Mouse (Mus musculus): ENCODE data around the gene Nos2. TPM values are rescaled to one million over a fixed set of nuclear protein-coding genes. Genes with fewer than 3 reads are reported as not detected.
"Not testable (repeated sequence)": the region's sequence is repeated elsewhere in the genome, so short reads cannot be mapped to it uniquely, and the experiment has no call there.

Nos2 gene
- polyA plus RNA-seq, 1 experiment from 2014 or later = 0.92 TPM

GRCm38 (mm10) chr11:78990096-78990495 is 69.5 kb downstream of the Nos2 start:
- no peak overlapping the region for H3K9ac ChIP-seq (ENCODE audit: low read depth, low read length)
- no peak overlapping the region for H3K4me2 ChIP-seq (ENCODE audit: low read length)
- DNase-seq (ENCODE audit: low spot score) (no peak), ATAC-seq (replicated peaks; ENCODE audit: low FRiP score, low read depth) (no peak)
- no peaks in the 10 kb centered on the region for H3K4me1 ChIP-seq (replicated peaks; ENCODE audit: insufficient read depth, low read length)
- TF ChIP-seq CTCF (IDR thresholded peaks at IDR 0.05; ENCODE audit: low read depth) = no peak
- WGBS = 89% methylated on average over 9 of the region's 9 CpGs
- no peaks in the 10 kb centered on the region for H3K27me3 ChIP-seq (ENCODE audit: insufficient read depth, low read length)
- no peaks in the 10 kb centered on the region for H3K9me3 ChIP-seq (replicated peaks; ENCODE audit: low read length)
- no peak overlapping the region for H3K27ac ChIP-seq
- H3K36me3 ChIP-seq (ENCODE audit: insufficient read depth, low read length) = no peaks in the 10 kb centered on the region
- no peak overlapping the region for H3K4me3 ChIP-seq (replicated peaks; ENCODE audit: low read depth, low read length)

- not testable (repeated sequence) for DNase-seq (ENCODE audit: low spot score); H3K4me3 ChIP-seq (replicated peaks; ENCODE audit: low read depth, low read length); H3K4me2 ChIP-seq (ENCODE audit: low read length); H3K27me3 ChIP-seq (ENCODE audit: insufficient read depth, low read length); ATAC-seq (replicated peaks; ENCODE audit: low FRiP score, low read depth); H3K9me3 ChIP-seq (replicated peaks; ENCODE audit: low read length); H3K4me1 ChIP-seq (replicated peaks; ENCODE audit: insufficient read depth, low read length); H3K27ac ChIP-seq; H3K9ac ChIP-seq (ENCODE audit: low read depth, low read length); H3K36me3 ChIP-seq (ENCODE audit: insufficient read depth, low read length)
- WGBS = 80% methylated on average over 5 of the region's 5 CpGs
Observed at GRCm38 (mm10) chr11:78990875-78991543, 70.4 kb downstream of the Nos2 start.

- TF ChIP-seq CTCF (IDR thresholded peaks at IDR 0.05; ENCODE audit: low read depth) = no peak
- no peak overlapping the region for H3K9ac ChIP-seq (ENCODE audit: low read depth, low read length)
- ATAC-seq (replicated peaks; ENCODE audit: low FRiP score, low read depth) (no peak), DNase-seq (ENCODE audit: low spot score) (peak; percentile 67)
- H3K4me1 ChIP-seq (replicated peaks; ENCODE audit: insufficient read depth, low read length) = peaks cover 17% of the 10 kb centered on the region; the same call in 1 of the 2 replicates
- no peak overlapping the region for H3K4me2 ChIP-seq (ENCODE audit: low read length)
- no peaks in the 10 kb centered on the region; the same call in 1 of the 2 replicates for H3K9me3 ChIP-seq (replicated peaks; ENCODE audit: low read length)
- no peak overlapping the region for H3K4me3 ChIP-seq (replicated peaks; ENCODE audit: low read depth, low read length)
- WGBS = 57% methylated on average over 6 of the region's 6 CpGs
- no peaks in the 10 kb centered on the region for H3K27me3 ChIP-seq (ENCODE audit: insufficient read depth, low read length)
- H3K27ac ChIP-seq = no peak overlapping the region
- no peaks in the 10 kb centered on the region for H3K36me3 ChIP-seq (ENCODE audit: insufficient read depth, low read length)
Observed at GRCm38 (mm10) chr11:78999118-78999517, 78.5 kb downstream of the Nos2 start.

- Histone ChIP-seq H3K27me3 (ENCODE audit: insufficient read depth, low read length) (no peaks in the 10 kb centered on the region), H3K4me2 (ENCODE audit: low read length) (no peak overlapping the region), H3K36me3 (ENCODE audit: insufficient read depth, low read length) (no peaks in the 10 kb centered on the region), H3K4me1 (replicated peaks; ENCODE audit: insufficient read depth, low read length) (peaks cover 20% of the 10 kb centered on the region; the same call in 1 of the 2 replicates), H3K4me3 (replicated peaks; ENCODE audit: low read depth, low read length) (no peak overlapping the region), H3K9ac (ENCODE audit: low read depth, low read length) (no peak overlapping the region), H3K27ac (no peak overlapping the region), H3K9me3 (replicated peaks; ENCODE audit: low read length) (no peaks in the 10 kb centered on the region; the same call in 1 of the 2 replicates)
- 91% methylated on average over 4 of the region's 4 CpGs for WGBS
- no peak for TF ChIP-seq CTCF (IDR thresholded peaks at IDR 0.05; ENCODE audit: low read depth)
- no peak for ATAC-seq (replicated peaks; ENCODE audit: low FRiP score, low read depth)
- DNase-seq (ENCODE audit: low spot score) = no peak
Observed at GRCm38 (mm10) chr11:79001871-79002270, 81.3 kb downstream of the Nos2 start.

GRCm38 (mm10) chr11:79002551-79002951 is 82.0 kb downstream of the Nos2 start:
- peaks cover 20% of the 10 kb centered on the region; the same call in 1 of the 2 replicates for H3K4me1 ChIP-seq (replicated peaks; ENCODE audit: insufficient read depth, low read length)
- H3K9ac ChIP-seq (ENCODE audit: low read depth, low read length) = no peak overlapping the region
- DNase-seq (ENCODE audit: low spot score) (peak; percentile 85), ATAC-seq (replicated peaks; ENCODE audit: low FRiP score, low read depth) (peak; percentile 59; the same call in 1 of the 2 replicates)
- H3K27me3 ChIP-seq (ENCODE audit: insufficient read depth, low read length) = no peaks in the 10 kb centered on the region
- H3K4me2 ChIP-seq (ENCODE audit: low read length) = no peak overlapping the region
- WGBS = 24% methylated on average over 5 of the region's 5 CpGs
- peak overlapping the region; percentile 75 for H3K27ac ChIP-seq
- TF ChIP-seq CTCF (IDR thresholded peaks at IDR 0.05; ENCODE audit: low read depth) = no peak
- H3K36me3 ChIP-seq (ENCODE audit: insufficient read depth, low read length) = no peaks in the 10 kb centered on the region
- no peaks in the 10 kb centered on the region for H3K9me3 ChIP-seq (replicated peaks; ENCODE audit: low read length)
- H3K4me3 ChIP-seq (replicated peaks; ENCODE audit: low read depth, low read length) = no peak overlapping the region

- H3K4me1 ChIP-seq (replicated peaks; ENCODE audit: insufficient read depth, low read length) = peaks cover 20% of the 10 kb centered on the region; the same call in 1 of the 2 replicates
- H3K9me3 ChIP-seq (replicated peaks; ENCODE audit: low read length) = no peaks in the 10 kb centered on the region
- DNase-seq (ENCODE audit: low spot score) = peak; percentile 72
- H3K4me2 ChIP-seq (ENCODE audit: low read length) = no peak overlapping the region
- no peaks in the 10 kb centered on the region for H3K36me3 ChIP-seq (ENCODE audit: insufficient read depth, low read length)
- no peak overlapping the region for H3K4me3 ChIP-seq (replicated peaks; ENCODE audit: low read depth, low read length)
- WGBS = 41% methylated on average over 11 of the region's 11 CpGs
- no peaks in the 10 kb centered on the region for H3K27me3 ChIP-seq (ENCODE audit: insufficient read depth, low read length)
- no peak overlapping the region for H3K9ac ChIP-seq (ENCODE audit: low read depth, low read length)
- ATAC-seq (replicated peaks; ENCODE audit: low FRiP score, low read depth) = 0 out of 2 replicates have a peak, but pooled peaks have one; percentile 40
- peak overlapping the region; percentile 75 for H3K27ac ChIP-seq
- no peak for TF ChIP-seq CTCF (IDR thresholded peaks at IDR 0.05; ENCODE audit: low read depth)
Observed at GRCm38 (mm10) chr11:79003053-79003768, 82.6 kb downstream of the Nos2 start.

Data from kidney, postnatal 0 days (tissue).